Mouse (Mus musculus) heart, adult 2 months (tissue): Measurements from ENCODE around the gene Atrnl1.

Experiments used
- CTCF ChIP-seq: fragments of 200-600 bp; IDR thresholded peaks from 2 replicates; pipeline ENCODE4 v1.8.1; 2022; ENCODE audit warnings: antibody characterized with exemption, mild to moderate bottlenecking, moderate library complexity
- POLR2A ChIP-seq: fragments of 200-500 bp; IDR thresholded peaks from 2 replicates; pipeline ENCODE4 v1.6.1; 2011; ENCODE audit warnings: mild to moderate bottlenecking, low read depth, low read length, control low read depth; ENCODE audit not compliant: insufficient read depth

DNA sequence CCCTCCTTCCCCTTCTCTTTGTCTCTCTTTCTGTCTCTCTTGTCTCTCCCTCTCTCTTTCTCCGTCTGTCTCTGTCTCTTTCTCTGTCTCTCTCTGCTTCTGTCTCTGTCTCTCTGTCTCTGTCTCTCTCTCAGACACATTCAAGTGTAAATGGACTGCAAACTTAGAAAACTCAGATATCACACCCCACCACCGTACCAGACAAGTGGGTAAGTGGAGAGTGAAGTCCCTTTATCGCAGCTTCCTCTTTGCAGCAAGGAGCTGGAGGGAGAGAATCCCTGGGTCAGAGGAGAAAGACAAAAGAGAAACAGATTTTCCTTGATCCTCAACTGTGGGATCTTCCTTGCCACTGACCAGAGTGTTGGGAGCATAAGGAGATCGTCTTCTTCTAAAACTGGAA is 49.3 kb upstream of the Atrnl1 start:
- TF ChIP-seq CTCF, result no peak
- TF ChIP-seq POLR2A, result no peak
